Mouse (Mus musculus) brain, embryonic 14.5 days (tissue): ENCODE results near the gene Mcpt8.
"Not testable (repeated sequence)": the region's sequence is repeated elsewhere in the genome, so short reads cannot be mapped to it uniquely, and the experiment has no call there.

Experiments
- CTCF ChIP-seq: fragments of 200-500 bp; IDR thresholded peaks from 2 replicates; pipeline ENCODE4 v1.5.1; 2012; ENCODE audit warnings: inconsistent platforms, mild to moderate bottlenecking, moderate library complexity, borderline replicate concordance; ENCODE audit not compliant: insufficient read depth, insufficient read length; ENCODE audit errors: extremely low read depth
- POLR2A ChIP-seq: fragments of 200-500 bp; IDR thresholded peaks from 2 replicates; pipeline ENCODE4 v1.6.1; 2012; ENCODE audit warnings: mild to moderate bottlenecking, inconsistent platforms, borderline replicate concordance; ENCODE audit not compliant: poor library complexity, insufficient read depth, insufficient read length, severe bottlenecking; ENCODE audit errors: extremely low read depth

DNA sequence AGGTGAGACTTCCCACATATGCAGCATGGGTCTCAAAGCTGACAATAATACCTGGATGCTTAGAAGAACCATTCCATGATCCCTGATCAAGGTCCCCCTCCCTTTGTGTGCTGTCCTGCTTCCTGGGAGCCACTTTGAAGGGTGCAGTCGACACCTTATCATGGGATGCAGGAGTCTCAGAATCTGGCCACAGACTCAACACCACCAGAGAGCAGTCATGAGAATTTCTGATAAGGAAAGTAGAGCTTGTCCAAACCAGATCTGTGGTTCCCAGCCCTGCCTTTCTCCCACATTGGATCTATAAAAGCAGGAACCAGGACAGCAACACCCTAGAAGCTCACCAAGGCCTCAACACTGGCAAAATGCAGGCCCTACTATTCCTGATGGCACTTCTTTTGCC lies 43.3 kb downstream of the Mcpt8 start, which contains the start of gene Mcpt2:
- TF ChIP-seq POLR2A, CTCF: not testable (repeated sequence)
